Mouse (Mus musculus): ENCODE measurements around the gene Mlxipl. TPM values are rescaled to one million over a fixed set of nuclear protein-coding genes. Genes with fewer than 3 reads are reported as not detected.
A peak's percentile ranks its signal among the peaks of the same experiment; 100 is the strongest.

Gene Mlxipl
- polyA plus RNA-seq, 2 experiments from 2014 or later, result not detected

- ATAC-seq, result no peak
Measured at GRCm38 (mm10) chr5:135079578-135079977, 10.1 kb upstream of the Mlxipl start.

- no peak for ATAC-seq
Measured at GRCm38 (mm10) chr5:135080539-135080938, 9.2 kb upstream of the Mlxipl start.

GRCm38 (mm10) chr5:135086871-135087270 is 2.8 kb upstream of the Mlxipl start:
- no peak for ATAC-seq

- no peak for ATAC-seq
Measured at GRCm38 (mm10) chr5:135100981-135101380, 11.3 kb downstream of the Mlxipl start.

- ATAC-seq, result no peak
Measured at GRCm38 (mm10) chr5:135103999-135104660, 14.4 kb downstream of the Mlxipl start.

- peak; percentile 91 for ATAC-seq
Measured at GRCm38 (mm10) chr5:135106758-135107256, 17.1 kb downstream of the Mlxipl start.

GRCm38 (mm10) chr5:135107521-135108501 is 18.1 kb downstream of the Mlxipl start:
- ATAC-seq, result peak; percentile 48

DNA sequence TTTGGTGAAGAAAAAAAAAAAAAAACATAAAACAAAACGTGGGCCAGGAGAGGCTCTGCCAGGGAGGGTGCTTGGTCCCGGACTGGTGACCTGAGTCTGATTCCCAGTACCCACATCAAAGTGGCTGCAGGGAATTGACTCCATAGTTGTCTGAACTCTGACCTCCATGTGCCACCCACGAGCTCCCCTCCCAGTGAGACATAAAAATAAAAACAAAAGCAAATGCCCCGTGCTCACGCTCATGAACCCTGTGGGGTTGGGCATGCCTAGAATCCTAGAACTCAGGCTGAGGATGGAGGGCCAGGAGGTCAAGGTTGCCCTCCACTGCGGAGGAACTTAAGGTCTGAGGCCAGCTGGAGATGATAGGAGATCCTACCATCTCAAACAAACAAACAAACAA is 19.3 kb downstream of the Mlxipl start:
- ATAC-seq, result no peak

DNA sequence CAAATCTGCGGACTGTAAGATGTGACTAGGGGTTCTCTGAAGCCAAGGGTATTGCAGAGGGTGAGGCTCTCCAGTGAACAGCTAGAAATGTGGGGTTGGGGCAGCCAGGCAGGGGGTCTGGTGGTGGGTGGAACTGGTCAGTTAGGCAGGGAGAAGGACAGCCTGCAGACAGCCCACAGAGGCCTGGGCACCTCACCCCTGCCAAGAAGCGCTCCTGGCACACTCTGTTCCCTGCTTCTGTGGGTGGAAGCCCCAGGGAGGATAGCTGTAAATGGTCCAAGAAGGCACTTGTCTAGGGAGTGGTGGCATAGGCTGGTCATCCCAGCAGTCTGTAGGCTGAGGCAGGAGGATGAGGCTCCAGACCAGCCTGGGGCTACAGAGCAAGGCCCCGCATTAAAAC is 19.7 kb downstream of the Mlxipl start:
- no peak for ATAC-seq

GRCm38 (mm10) chr5:135109976-135110375 is 20.3 kb downstream of the Mlxipl start:
- ATAC-seq, result no peak

- ATAC-seq, result no peak
Measured at GRCm38 (mm10) chr5:135113782-135114181, 24.1 kb downstream of the Mlxipl start.

GRCm38 (mm10) chr5:135115241-135115640 is 25.6 kb downstream of the Mlxipl start:
- ATAC-seq, result peak; percentile 97

DNA sequence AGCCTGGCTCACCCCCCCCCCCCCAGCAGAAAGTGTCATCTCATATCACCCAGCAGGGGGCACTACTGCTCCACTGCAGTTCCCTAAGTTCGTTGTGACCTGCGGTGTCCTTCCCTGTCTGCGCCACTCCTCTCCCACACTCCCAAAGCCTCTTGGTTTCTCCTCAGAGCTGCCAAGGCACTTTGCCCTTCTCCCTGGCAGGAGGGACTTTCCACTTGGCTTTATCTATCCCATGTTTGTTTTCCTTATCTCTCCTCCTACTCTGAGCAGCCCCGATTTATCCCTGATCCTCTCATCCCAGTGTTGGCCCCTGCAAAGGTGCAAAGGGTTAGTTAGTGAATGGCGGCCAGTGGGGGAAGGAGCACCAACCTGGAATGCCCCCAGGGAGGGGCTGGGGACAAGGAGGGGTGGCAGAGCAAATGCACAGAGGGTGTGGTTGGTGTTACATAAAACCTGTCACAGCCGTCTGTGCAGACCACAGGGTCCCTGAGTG is 28.9 kb downstream of the Mlxipl start:
- ATAC-seq, result no peak

GRCm38 (mm10) chr5:135120753-135121152 is 31.1 kb downstream of the Mlxipl start:
- ATAC-seq, result no peak

DNA sequence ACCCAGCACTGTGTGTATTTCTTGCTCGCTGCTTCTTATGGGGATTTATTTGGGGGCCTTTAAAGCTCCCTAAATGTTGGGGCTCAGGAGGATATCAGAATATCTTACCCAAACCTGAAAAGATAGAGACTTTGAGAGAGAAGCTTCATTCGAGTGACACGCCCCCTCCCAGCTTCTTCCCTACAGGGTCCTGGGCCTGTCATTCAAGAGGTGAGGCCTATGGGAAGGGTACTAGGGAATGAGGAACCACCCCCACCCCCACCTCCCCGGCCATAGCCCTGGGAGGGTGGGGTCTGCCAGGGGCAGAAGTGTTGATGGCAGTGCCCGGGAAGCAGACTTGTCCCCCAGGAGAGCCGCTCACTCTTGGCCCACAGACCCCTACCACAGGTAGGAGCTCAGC is 36.4 kb downstream of the Mlxipl start:
- ATAC-seq, result no peak

GRCm38 (mm10) chr5:135127669-135128068 is 38.0 kb downstream of the Mlxipl start:
- ATAC-seq, result no peak

GRCm38 (mm10) chr5:135129747-135130146 is 40.1 kb downstream of the Mlxipl start:
- ATAC-seq, result no peak

DNA sequence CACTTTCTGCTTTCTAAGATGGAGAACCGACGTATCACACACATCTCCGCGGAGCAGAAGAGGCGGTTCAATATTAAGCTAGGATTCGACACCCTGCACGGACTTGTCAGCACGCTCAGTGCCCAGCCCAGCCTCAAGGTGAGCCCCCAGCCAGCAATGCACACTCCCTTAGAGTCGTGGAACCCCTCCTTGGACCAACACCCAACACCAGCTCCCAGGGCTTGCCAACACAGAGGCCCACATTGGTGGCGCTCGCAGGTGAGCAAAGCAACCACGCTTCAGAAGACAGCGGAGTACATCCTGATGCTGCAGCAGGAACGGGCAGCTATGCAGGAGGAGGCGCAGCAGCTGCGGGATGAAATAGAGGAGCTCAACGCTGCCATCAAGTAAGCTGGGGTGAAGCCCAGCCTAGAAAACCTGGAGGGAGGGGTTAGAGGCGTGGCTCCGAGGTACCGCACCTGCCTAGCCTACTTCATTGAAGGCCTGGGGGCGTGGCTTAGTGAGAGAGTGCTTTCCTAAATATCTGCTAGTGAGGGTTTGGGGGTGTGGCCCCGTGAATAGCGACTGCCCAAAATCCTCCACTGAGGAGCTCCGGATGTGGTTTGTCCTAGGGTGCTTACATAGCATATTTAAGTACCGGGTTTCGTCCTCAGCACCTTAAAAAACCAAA is 44.2 kb downstream of the Mlxipl start:
- ATAC-seq, result peak; percentile 88

- ATAC-seq, result no peak
Measured at GRCm38 (mm10) chr5:135134534-135134933, 44.8 kb downstream of the Mlxipl start.

GRCm38 (mm10) chr5:135139881-135140280 is 50.2 kb downstream of the Mlxipl start:
- no peak for ATAC-seq

GRCm38 (mm10) chr5:135144469-135144868 is 54.8 kb downstream of the Mlxipl start:
- no peak for ATAC-seq

DNA sequence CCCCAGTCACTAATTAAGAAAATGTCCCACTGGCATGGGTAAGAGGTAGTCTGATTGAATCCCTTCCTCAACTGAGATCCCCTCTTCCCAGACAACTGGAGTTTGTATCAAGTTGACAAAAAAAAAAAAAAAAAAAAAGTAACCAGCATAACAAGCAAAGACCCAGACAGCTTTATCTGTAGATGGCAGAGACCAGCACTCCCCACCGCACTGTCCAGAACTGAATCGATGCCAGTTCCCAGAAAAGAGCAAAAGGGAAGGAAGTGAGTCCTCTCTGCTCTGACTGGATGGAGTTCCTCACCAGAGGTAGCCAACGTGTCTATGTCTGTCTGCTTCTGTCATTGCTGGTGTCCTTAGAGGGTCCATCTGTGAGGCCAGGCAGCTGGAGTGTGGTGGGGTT is 55.8 kb downstream of the Mlxipl start:
- ATAC-seq, result no peak

DNA sequence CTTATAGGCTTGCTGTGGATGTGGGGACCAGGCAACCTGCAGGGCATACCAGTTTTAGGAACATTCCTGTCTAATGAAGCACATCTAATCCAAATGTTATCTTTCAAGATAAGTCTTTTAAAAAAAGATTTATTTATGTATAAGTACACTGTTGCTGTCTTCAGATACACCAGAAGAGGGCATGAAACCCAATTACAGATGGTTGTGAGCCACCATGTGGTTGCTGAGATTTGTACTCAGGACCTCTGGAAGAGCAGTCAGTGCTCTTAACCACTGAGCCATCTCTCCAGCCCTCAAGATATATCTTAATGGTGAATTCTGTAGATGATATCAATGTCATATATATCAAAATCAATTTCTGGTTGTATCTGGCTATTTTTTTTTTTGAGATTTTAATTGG is 56.3 kb downstream of the Mlxipl start:
- ATAC-seq, result no peak

Data from activated CD4-positive, CD25-positive, alpha-beta regulatory T cell, adult 4 months (primary cell).